Mouse (Mus musculus) liver, embryonic 14.5 days (tissue): ENCODE results near the gene Foxj2. TPM values are rescaled to one million over a fixed set of nuclear protein-coding genes. Genes with fewer than 3 reads are reported as not detected.

Experiments
- ATAC-seq: fragments of 200-750 bp; cut with Nextera tagmentation; 2 replicates; pipeline ENCODE4 v1.8.0; 2017; ENCODE audit warnings: moderate number of reproducible peaks, mild to moderate bottlenecking, moderate library complexity; ENCODE audit not compliant: insufficient read depth
- DNase-seq, 3 experiments: peaks; one replicate each; pipeline ENCODE4 v3.0.0-alpha.2; 2012 to 2013; ENCODE audit warnings: low read depth in 3 of 3, low spot score in 3 of 3
- H3K27ac ChIP-seq: fragments of 300-500 bp; sonication (generic); 2 replicates; pipeline ENCODE4 v1.5.1; 2014; ENCODE audit warnings: moderate library complexity, mild to moderate bottlenecking, control low read depth, inconsistent platforms
- H3K27me3 ChIP-seq: fragments of 300-500 bp; sonication (generic); 2 replicates; pipeline ENCODE4 v1.6.1; 2014; ENCODE audit warnings: mild to moderate bottlenecking, low read length, moderate library complexity; ENCODE audit not compliant: control insufficient read depth, insufficient read depth
- H3K36me3 ChIP-seq: fragments of 300-500 bp; sonication (generic); replicated peaks from 2 replicates; pipeline ENCODE4 v1.6.1; 2014; ENCODE audit warnings: low read depth; ENCODE audit not compliant: control insufficient read depth, insufficient read depth
- H3K4me1 ChIP-seq, 2 experiments: fragments of 200-500 bp in 1 of 2; fragments of 300-500 bp in 1 of 2; sonication (generic) in 1 of 2; replicated peaks; 2 replicates each; pipeline ENCODE4 v1.6.1; 2012 to 2014; ENCODE audit warnings: antibody characterized with exemption in 1 of 2, inconsistent platforms in 1 of 2, low read length in 1 of 2; ENCODE audit not compliant: control insufficient read depth in 2 of 2, insufficient read depth in 2 of 2
- H3K4me2 ChIP-seq: fragments of 300-500 bp; sonication (generic); 2 replicates; pipeline ENCODE4 v1.6.1; 2014; ENCODE audit warnings: low read depth, mild to moderate bottlenecking, control low read depth, moderate library complexity
- H3K4me3 ChIP-seq, 2 experiments: fragments of 200-500 bp in 1 of 2; fragments of 300-500 bp in 1 of 2; sonication (generic) in 1 of 2; 2 replicates each; pipeline ENCODE4 v1.5.1; 2012 to 2014; ENCODE audit warnings: low read depth in 2 of 2, low read length in 2 of 2, mild to moderate bottlenecking in 2 of 2, control low read depth in 1 of 2, inconsistent platforms in 1 of 2, moderate library complexity in 1 of 2; ENCODE audit not compliant: insufficient read depth in 1 of 2
- H3K9ac ChIP-seq: fragments of 300-500 bp; sonication (generic); replicated peaks from 2 replicates; pipeline ENCODE4 v1.6.1; 2014; ENCODE audit warnings: mild to moderate bottlenecking, control low read depth, moderate library complexity
- H3K9me3 ChIP-seq: fragments of 300-500 bp; sonication (generic); 2 replicates; pipeline ENCODE4 v1.6.1; 2016; ENCODE audit warnings: low read length, mixed read lengths; ENCODE audit not compliant: control insufficient read depth
- CTCF ChIP-seq: IDR thresholded peaks from 2 replicates; pipeline ENCODE4 v1.5.1; 2016; ENCODE audit warnings: antibody characterized with exemption, low read depth, control low read depth
- EP300 ChIP-seq: IDR thresholded peaks from 2 replicates; pipeline ENCODE4 v1.6.1; 2016; ENCODE audit warnings: antibody characterized with exemption, low read depth
- WGBS: fragments of 180-500 bp; shearing (Covaris S2); extraction: QIAGEN DNeasy Blood & Tissue Kit; methylation state at CpG from one replicate; pipeline ENCODE4 v1.1.7; 2014; ENCODE audit not compliant: insufficient replicate concordance; 5-methylcytosine and 5-hydroxymethylcytosine counted together
- microRNA-seq: library from miRNA; unstranded; fragments of <30 nt; microRNA quantifications from one replicate; pipeline ENCODE4, GENCODE M21; 2016
- polyA plus RNA-seq, 2 experiments: library from polyadenylated mRNA; depleted of rRNA in 1 of 2; stranded (reverse) in 1 of 2; unstranded in 1 of 2; fragments of >200 nt; fragmentation: Nextera tagmentation in 1 of 2; extraction: Ambion mirVana in 1 of 2; gene quantifications; 2 replicates each; pipeline versions ENCODE4 v1.2.1 to v1.2.3; 2012 to 2014

Foxj2 gene
- polyA plus RNA-seq, 2 experiments = 1.1 to 1.3 TPM

DNA sequence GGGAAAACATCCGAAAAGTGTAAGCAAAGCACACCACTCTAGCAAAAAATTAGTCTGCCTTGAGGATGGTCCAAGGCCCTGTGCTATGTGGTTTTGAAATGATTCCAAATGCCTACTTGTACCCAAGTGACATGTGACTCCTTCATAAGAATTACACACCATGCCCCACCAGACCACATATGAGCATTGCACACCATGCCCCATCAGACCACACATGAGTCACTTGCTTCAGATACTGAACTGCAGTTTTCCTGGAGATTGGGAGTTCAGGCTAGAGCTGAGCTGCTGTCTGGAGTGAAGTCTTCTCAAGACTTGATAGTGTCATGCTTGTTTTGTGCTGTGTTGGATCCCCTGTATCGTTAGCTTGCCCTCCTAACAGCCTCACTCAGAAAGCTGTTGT lies 69.9 kb downstream of the Foxj2 start:
- TF ChIP-seq EP300 (no peak), CTCF (no peak)
- Histone ChIP-seq H3K4me3 (no peak overlapping the region), H3K9me3 (no peaks in the 10 kb centered on the region), H3K27me3 (no peaks in the 10 kb centered on the region), H3K4me2 (no peak overlapping the region), H3K27ac (no peak overlapping the region), H3K4me1 (no peaks in the 10 kb centered on the region), H3K36me3 (peaks cover 31% of the 10 kb centered on the region), H3K9ac (no peak overlapping the region)
- DNase-seq (no peak), ATAC-seq (no peak)
- 79% methylated on average over 2 of the region's 2 CpGs for WGBS

DNA sequence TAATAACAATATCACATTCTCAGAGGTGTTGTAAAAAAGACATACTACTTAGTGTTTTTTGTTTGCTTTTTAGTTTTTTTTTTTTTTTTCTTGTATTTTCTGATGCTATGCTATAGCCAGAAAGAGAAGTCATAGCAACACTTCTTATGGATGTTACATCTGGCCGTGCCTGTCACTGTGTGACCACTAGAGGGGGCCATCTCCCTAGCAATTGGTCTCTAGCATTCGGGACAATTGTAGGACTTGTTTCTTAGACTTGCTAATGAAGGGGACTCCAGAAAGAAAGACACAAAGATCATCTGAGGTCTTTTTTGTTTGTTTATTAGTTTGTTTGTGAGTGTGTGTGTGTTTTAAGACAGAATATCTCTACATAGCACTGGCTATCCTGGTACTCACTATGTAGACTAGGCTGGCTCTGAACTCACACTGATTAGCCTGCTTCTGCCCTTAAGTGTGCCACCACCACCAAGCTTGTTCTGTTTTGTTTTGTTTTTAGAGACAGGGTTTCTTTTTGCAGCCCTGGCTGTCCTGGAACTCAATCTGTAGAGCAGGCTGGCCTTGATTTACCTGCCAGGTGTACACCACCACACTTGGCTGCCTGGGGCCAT lies 72.8 kb downstream of the Foxj2 start:
- H3K27ac ChIP-seq = no peak overlapping the region
- no peak overlapping the region for H3K4me2 ChIP-seq
- WGBS = 16% methylated on average over 2 of the region's 2 CpGs
- H3K4me1 ChIP-seq = no peaks in the 10 kb centered on the region
- no peak for ATAC-seq
- peak; percentile 29 to 46 (median 37) for DNase-seq
- TF ChIP-seq CTCF (peak; percentile 86), EP300 (no peak)
- no peaks in the 10 kb centered on the region for H3K9me3 ChIP-seq
- no peaks in the 10 kb centered on the region for H3K27me3 ChIP-seq
- no peak overlapping the region for H3K4me3 ChIP-seq
- peaks cover 8% of the 10 kb centered on the region for H3K36me3 ChIP-seq
- no peak overlapping the region for H3K9ac ChIP-seq

Small RNAs within 50 kb of the gene (microRNA-seq; reads per million reads assigned to microRNA genes)
- gene Mir7231 = not detected

Other genes with a start within 250 kb of the Foxj2 start
- 3.9 and 4.3 TPM in 2 replicates for gene Apobec1, start 217.5 kb upstream of the Foxj2 start, polyA plus RNA-seq (2012; rRNA removed)
- gene Apobec1, start 217.5 kb upstream of the Foxj2 start, polyA plus RNA-seq (2014; fragmentation: Nextera tagmentation; extraction: Ambion mirVana) = 3.6 and 4.2 TPM in 2 replicates
- gene Gdf3, start 209.8 kb upstream of the Foxj2 start, polyA plus RNA-seq (2012; rRNA removed) = 1.5 and 1.6 TPM in 2 replicates
- gene Gdf3, start 209.8 kb upstream of the Foxj2 start, polyA plus RNA-seq (2014; fragmentation: Nextera tagmentation; extraction: Ambion mirVana) = 2.2 and 2.8 TPM in 2 replicates
- not detected in 2 replicates for gene Dppa3, start 193.5 kb upstream of the Foxj2 start, polyA plus RNA-seq (2012; rRNA removed)
- not detected in 2 replicates for gene Dppa3, start 193.5 kb upstream of the Foxj2 start, polyA plus RNA-seq (2014; fragmentation: Nextera tagmentation; extraction: Ambion mirVana)
- gene Nanog, start 112.4 kb upstream of the Foxj2 start, polyA plus RNA-seq (2012; rRNA removed) = 0.01 TPM in 1 of 2 replicates, not detected in the other
- gene Nanog, start 112.4 kb upstream of the Foxj2 start, polyA plus RNA-seq (2014; fragmentation: Nextera tagmentation; extraction: Ambion mirVana) = not detected in 2 replicates
- gene Slc2a3, start 18.3 kb upstream of the Foxj2 start, polyA plus RNA-seq (2012; rRNA removed) = 8.7 and 9.6 TPM in 2 replicates
- gene Slc2a3, start 18.3 kb upstream of the Foxj2 start, polyA plus RNA-seq (2014; fragmentation: Nextera tagmentation; extraction: Ambion mirVana) = 13.9 and 16.0 TPM in 2 replicates
- gene C3ar1, start 36.2 kb downstream of the Foxj2 start, polyA plus RNA-seq (2012; rRNA removed) = 0.55 and 0.57 TPM in 2 replicates
- 0.59 and 0.66 TPM in 2 replicates for gene C3ar1, start 36.2 kb downstream of the Foxj2 start, polyA plus RNA-seq (2014; fragmentation: Nextera tagmentation; extraction: Ambion mirVana)
- gene Necap1, start 54.6 kb downstream of the Foxj2 start, polyA plus RNA-seq (2012; rRNA removed) = 13.6 and 13.8 TPM in 2 replicates
- gene Necap1, start 54.6 kb downstream of the Foxj2 start, polyA plus RNA-seq (2014; fragmentation: Nextera tagmentation; extraction: Ambion mirVana) = 17.9 and 20.1 TPM in 2 replicates
- gene Clec4a1, start 101.9 kb downstream of the Foxj2 start, polyA plus RNA-seq (2012; rRNA removed) = 1.8 and 3.0 TPM in 2 replicates
- gene Clec4a1, start 101.9 kb downstream of the Foxj2 start, polyA plus RNA-seq (2014; fragmentation: Nextera tagmentation; extraction: Ambion mirVana) = 4.1 and 5.9 TPM in 2 replicates
- gene Clec4a3, start 132.6 kb downstream of the Foxj2 start, polyA plus RNA-seq (2012; rRNA removed) = 0.92 and 1.3 TPM in 2 replicates
- gene Clec4a3, start 132.6 kb downstream of the Foxj2 start, polyA plus RNA-seq (2014; fragmentation: Nextera tagmentation; extraction: Ambion mirVana) = 4.8 and 5.1 TPM in 2 replicates
- gene Clec4a4, start 170.5 kb downstream of the Foxj2 start, polyA plus RNA-seq (2012; rRNA removed) = not detected in 2 replicates
- gene Clec4a4, start 170.5 kb downstream of the Foxj2 start, polyA plus RNA-seq (2014; fragmentation: Nextera tagmentation; extraction: Ambion mirVana) = 0.14 TPM in 1 of 2 replicates, not detected in the other
- 0.06 TPM in 2 replicates for gene Clec4b1, start 230.0 kb downstream of the Foxj2 start, polyA plus RNA-seq (2012; rRNA removed)
- not detected in 2 replicates for gene Clec4b1, start 230.0 kb downstream of the Foxj2 start, polyA plus RNA-seq (2014; fragmentation: Nextera tagmentation; extraction: Ambion mirVana)